Mouse (Mus musculus) embryonic facial prominence, embryonic 15.5 days (tissue): ENCODE results near the gene Vpreb2. TPM values are rescaled to one million over a fixed set of nuclear protein-coding genes. Genes with fewer than 3 reads are reported as not detected.
"Not testable (repeated sequence)": the region's sequence is repeated elsewhere in the genome, so short reads cannot be mapped to it uniquely, and the experiment has no call there.

ENCODE experiments used
- ATAC-seq: fragments of 200-750 bp; cut with Nextera tagmentation; 2 replicates; pipeline ENCODE4 v1.8.0; 2017; ENCODE audit warnings: low read depth, moderate TSS enrichment; ENCODE audit not compliant: insufficient number of reproducible peaks, low FRiP score, low TSS enrichment
- H3K27ac ChIP-seq: fragments of 300-500 bp; sonication (generic); replicated peaks from 2 replicates; pipeline ENCODE4 v1.5.1; 2015; ENCODE audit warnings: mild to moderate bottlenecking, inconsistent platforms
- H3K27me3 ChIP-seq: fragments of 300-500 bp; sonication (generic); 2 replicates; pipeline ENCODE4 v1.6.1; 2015; ENCODE audit warnings: inconsistent platforms
- H3K36me3 ChIP-seq: fragments of 300-500 bp; sonication (generic); 2 replicates; pipeline ENCODE4 v1.6.1; 2015; ENCODE audit warnings: mild to moderate bottlenecking, inconsistent platforms
- H3K4me1 ChIP-seq: fragments of 300-500 bp; sonication (generic); 2 replicates; pipeline ENCODE4 v1.6.1; 2015; ENCODE audit warnings: inconsistent platforms
- H3K4me2 ChIP-seq: fragments of 300-500 bp; sonication (generic); replicated peaks from 2 replicates; pipeline ENCODE4 v1.6.1; 2015; ENCODE audit warnings: mild to moderate bottlenecking, inconsistent platforms
- H3K4me3 ChIP-seq: fragments of 300-500 bp; sonication (generic); replicated peaks from 2 replicates; pipeline ENCODE4 v1.5.1; 2015; ENCODE audit warnings: mild to moderate bottlenecking, inconsistent platforms
- H3K9ac ChIP-seq: fragments of 300-500 bp; sonication (generic); 2 replicates; pipeline ENCODE4 v1.6.1; 2015; ENCODE audit warnings: inconsistent platforms
- H3K9me3 ChIP-seq: fragments of 300-500 bp; sonication (generic); replicated peaks from 2 replicates; pipeline ENCODE4 v1.6.1; 2016; ENCODE audit warnings: inconsistent platforms
- WGBS: fragments of 180-500 bp; shearing (Covaris S2); methylation state at CpG from one replicate; pipeline ENCODE4 v1.1.7; 2015; 5-methylcytosine and 5-hydroxymethylcytosine counted together
- polyA plus RNA-seq: library from polyadenylated mRNA; unstranded; fragments of >200 nt; fragmentation: Nextera tagmentation; extraction: Ambion mirVana; gene quantifications from 2 replicates; pipeline ENCODE4 v1.2.1, GENCODE M21; 2015

Vpreb2 gene
- polyA plus RNA-seq, 1 experiment from 2014 or later = not detected

DNA sequence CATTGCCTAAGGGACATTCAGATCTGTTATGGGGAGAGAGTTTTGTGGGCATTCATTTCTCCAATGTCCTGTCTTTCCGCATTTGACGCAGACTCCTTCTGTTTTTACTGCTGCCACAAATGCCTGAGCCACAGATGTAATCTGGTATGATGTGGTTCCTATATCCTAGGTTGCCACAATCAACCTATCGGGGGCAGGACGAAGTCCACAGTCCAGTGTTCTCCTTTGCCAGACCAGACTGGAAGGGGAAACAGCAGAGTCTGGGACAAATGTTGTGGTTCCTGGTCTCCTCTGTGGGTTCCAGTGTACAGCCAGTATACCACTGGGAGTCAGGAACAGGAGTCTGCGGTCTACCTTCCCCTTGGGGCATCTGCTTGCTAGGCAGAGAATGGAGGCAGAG is 19.4 kb downstream of the Vpreb2 start:
- Histone ChIP-seq H3K4me2 (no peak overlapping the region), H3K4me3 (no peak overlapping the region), H3K27me3 (no peaks in the 10 kb centered on the region), H3K27ac (no peak overlapping the region), H3K9ac (no peak overlapping the region), H3K36me3 (no peaks in the 10 kb centered on the region), H3K4me1 (no peaks in the 10 kb centered on the region), H3K9me3 (no peaks in the 10 kb centered on the region)
- ATAC-seq = no peak
- 88% methylated on average over 5 of the region's 5 CpGs for WGBS

DNA sequence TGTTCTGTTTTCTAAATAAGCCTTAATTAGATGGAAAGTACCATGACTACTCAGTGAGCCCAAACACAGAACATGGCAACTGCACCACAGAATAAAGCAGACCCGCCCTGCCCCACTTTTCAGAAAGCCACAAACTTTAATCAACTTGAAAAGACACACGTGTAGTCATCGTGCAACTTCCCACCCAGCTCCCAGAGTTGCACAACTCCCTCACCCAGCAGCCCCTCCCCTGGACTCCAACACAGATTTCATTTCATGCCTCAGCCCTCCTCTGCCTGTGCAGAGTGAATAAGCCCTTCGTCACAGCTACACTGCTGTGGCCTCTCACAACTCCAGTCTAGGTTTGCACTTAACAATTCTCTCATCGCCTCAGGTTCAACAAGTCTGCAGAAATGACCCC is 24.4 kb downstream of the Vpreb2 start:
- H3K9me3 ChIP-seq = no peaks in the 10 kb centered on the region
- WGBS = 52% methylated on average over 5 of the region's 5 CpGs

DNA sequence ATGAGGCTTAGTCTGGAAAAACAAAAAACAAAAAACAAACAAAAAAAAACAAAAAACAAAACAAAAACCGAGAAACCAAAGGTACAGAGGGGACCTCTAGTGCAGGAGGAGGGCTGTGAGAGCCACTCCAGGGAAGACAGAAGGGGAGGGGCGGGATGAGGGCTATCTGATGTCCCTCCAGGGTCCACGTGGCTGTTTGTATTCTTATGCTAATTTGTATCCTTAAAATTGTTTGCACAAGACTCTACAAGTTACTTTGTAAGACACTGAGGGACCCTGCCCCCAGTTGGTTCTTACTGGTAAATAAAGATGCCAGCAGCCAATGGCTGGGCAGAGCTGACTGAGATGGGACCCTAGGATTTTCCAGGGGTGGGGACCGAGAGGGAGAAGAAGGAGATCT is 26.9 kb downstream of the Vpreb2 start:
- Histone ChIP-seq H3K27ac (no peak overlapping the region), H3K9ac (no peak overlapping the region), H3K27me3 (no peaks in the 10 kb centered on the region), H3K9me3 (no peaks in the 10 kb centered on the region), H3K4me1 (no peaks in the 10 kb centered on the region), H3K36me3 (no peaks in the 10 kb centered on the region), H3K4me2 (no peak overlapping the region), H3K4me3 (no peak overlapping the region)
- ATAC-seq = no peak
- WGBS = 39% methylated on average over 4 of the region's 4 CpGs

More for the DNA sequence above, 24.4 kb downstream of the Vpreb2 start:
- no peaks in the 10 kb centered on the region for H3K36me3 ChIP-seq
- H3K4me3 ChIP-seq = no peak overlapping the region
- no peak overlapping the region for H3K27ac ChIP-seq
- ATAC-seq = no peak
- H3K27me3 ChIP-seq = no peaks in the 10 kb centered on the region
- no peaks in the 10 kb centered on the region for H3K4me1 ChIP-seq
- H3K4me2 ChIP-seq = no peak overlapping the region
- no peak overlapping the region for H3K9ac ChIP-seq

DNA sequence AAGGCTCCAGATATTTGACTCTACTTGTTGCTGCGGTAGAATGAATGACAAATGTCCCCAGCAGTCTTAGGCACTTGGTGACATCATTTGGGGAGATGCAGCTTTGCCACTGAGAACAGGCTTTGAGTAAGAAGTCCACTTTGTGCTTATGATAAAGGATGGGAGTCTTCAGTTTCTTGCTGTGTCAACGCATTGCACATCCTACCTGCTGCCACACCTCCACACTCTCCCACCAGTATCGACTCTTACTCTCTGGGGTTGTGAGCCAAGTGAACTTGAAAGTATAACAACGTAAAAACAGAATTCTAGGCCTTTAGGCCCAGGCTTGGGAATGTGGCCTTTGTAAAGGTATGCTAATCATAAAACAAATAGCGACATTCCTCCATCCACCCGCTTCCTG is 30.9 kb downstream of the Vpreb2 start:
- H3K4me3 ChIP-seq = no peak overlapping the region
- H3K27ac ChIP-seq = no peak overlapping the region
- H3K9ac ChIP-seq = no peak overlapping the region
- H3K4me1 ChIP-seq = no peaks in the 10 kb centered on the region
- WGBS = 71% methylated on average over 6 of the region's 6 CpGs
- no peaks in the 10 kb centered on the region for H3K27me3 ChIP-seq
- no peaks in the 10 kb centered on the region for H3K36me3 ChIP-seq
- no peak for ATAC-seq
- no peak overlapping the region for H3K4me2 ChIP-seq
- no peaks in the 10 kb centered on the region for H3K9me3 ChIP-seq

DNA sequence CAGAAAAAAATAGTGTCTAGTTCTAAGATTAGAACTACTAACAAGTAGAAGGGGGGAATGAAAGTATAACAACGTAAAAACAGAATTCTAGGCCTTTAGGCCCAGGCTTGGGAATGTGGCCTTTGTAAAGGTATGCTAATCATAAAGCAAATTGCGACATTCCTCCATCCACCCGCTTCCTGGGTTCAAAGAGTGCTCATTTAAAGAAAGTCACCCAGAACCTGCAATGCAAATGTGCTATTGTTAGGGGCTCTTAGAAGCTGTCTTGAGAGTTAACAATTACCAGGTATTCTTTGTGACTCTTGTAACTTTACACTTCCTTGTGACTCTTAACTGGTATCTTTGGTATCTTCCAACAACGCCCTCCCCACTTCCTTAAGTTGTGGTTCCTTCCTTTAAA is 36.3 kb downstream of the Vpreb2 start:
- H3K27ac ChIP-seq, H3K4me1 ChIP-seq, H3K27me3 ChIP-seq, H3K36me3 ChIP-seq, H3K9ac ChIP-seq, H3K9me3 ChIP-seq, ATAC-seq, H3K4me3 ChIP-seq, H3K4me2 ChIP-seq: not testable (repeated sequence)
- 52% methylated on average over 4 of the region's 4 CpGs for whole genome bisulfite sequencing

DNA sequence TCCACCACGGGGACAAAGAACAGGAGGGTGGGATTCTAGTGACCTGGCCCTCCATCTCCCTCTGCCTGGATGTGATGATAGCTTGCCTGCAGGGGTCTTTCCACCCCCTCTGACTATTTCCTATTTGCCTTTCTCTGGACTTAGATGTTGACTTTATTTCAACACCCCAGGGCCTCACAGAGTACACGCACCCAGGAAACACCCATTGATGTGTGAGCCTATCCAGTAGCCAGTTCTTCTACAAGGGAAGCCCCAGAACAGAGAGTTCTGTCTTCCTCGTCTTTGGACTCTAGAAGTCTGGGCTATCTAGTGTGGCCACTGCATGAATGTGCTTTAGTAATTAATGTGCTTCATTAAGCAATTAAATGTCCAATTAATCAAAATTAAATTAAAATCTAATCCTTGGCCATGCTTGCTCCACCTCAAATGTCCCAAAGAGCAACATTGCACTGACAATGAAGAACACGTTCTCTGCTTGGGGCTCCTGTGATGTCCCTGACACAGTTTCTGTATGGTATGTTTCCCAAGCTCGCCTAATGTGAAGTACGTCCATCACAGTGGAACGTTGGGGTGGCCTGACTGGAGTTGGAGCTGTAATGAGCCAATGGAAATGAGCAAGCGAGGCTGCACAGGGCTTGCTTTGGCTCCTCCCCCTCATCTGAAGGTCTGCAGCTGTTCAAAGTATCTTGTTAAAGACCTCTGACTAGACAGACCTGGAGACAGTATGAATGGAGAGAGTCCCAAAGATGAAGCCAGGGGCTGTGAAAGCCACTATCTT is 42.7 kb downstream of the Vpreb2 start:
- Histone ChIP-seq H3K4me1 (no peaks in the 10 kb centered on the region), H3K9ac (no peak overlapping the region), H3K27me3 (no peaks in the 10 kb centered on the region), H3K27ac (no peak overlapping the region), H3K36me3 (no peaks in the 10 kb centered on the region), H3K9me3 (no peaks in the 10 kb centered on the region), H3K4me2 (no peak overlapping the region), H3K4me3 (no peak overlapping the region)
- 66% methylated on average over 8 of the region's 8 CpGs for WGBS
- no peak for ATAC-seq

DNA sequence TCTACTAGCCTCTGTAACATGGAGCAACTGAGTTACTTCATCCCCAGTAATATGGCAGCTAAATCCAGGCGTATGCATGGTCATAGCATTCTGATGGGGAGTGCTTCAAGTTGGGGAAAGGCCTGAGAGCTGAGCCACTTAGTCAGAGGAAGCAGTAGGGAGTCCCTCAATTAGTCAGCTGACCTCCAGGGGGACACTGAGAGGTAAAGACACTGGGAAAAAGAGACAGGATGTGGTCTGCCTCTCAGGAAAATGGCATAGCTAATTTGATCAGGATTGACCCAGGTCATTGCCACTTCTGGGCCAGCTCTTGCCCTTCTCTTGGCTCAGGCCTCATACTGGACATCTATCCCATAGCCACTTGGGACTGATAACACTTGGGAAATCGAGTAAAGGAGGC is 47.1 kb downstream of the Vpreb2 start:
- 62% methylated on average over 2 of the region's 2 CpGs for WGBS
- H3K4me2 ChIP-seq = no peak overlapping the region
- no peaks in the 10 kb centered on the region; the same call in 1 of the 2 replicates for H3K27me3 ChIP-seq
- no peaks in the 10 kb centered on the region for H3K4me1 ChIP-seq
- H3K9me3 ChIP-seq = no peaks in the 10 kb centered on the region
- H3K27ac ChIP-seq = no peak overlapping the region
- no peak overlapping the region for H3K9ac ChIP-seq
- H3K4me3 ChIP-seq = no peak overlapping the region
- H3K36me3 ChIP-seq = no peaks in the 10 kb centered on the region
- no peak for ATAC-seq

Other genes with a start within 250 kb of the Vpreb2 start
- gene Med15, start 247.5 kb upstream of the Vpreb2 start, polyA plus RNA-seq = 45.9 and 54.6 TPM in 2 replicates
- gene Klhl22, start 220.8 kb upstream of the Vpreb2 start, polyA plus RNA-seq = 91.5 and 93.4 TPM in 2 replicates
- 40.7 and 43.4 TPM in 2 replicates for gene Scarf2, start 183.1 kb upstream of the Vpreb2 start, polyA plus RNA-seq
- 0.30 and 0.52 TPM in 2 replicates for gene B830017H08Rik, start 147.3 kb upstream of the Vpreb2 start, polyA plus RNA-seq
- gene Car15, start 142.1 kb upstream of the Vpreb2 start, polyA plus RNA-seq = 2.8 and 3.9 TPM in 2 replicates
- 0.22 and 0.29 TPM in 2 replicates for gene Gm20518, start 88.8 kb upstream of the Vpreb2 start, polyA plus RNA-seq
- not detected in 2 replicates for gene Tssk1, start 86.2 kb upstream of the Vpreb2 start, polyA plus RNA-seq
- gene Dgcr2, start 81.9 kb upstream of the Vpreb2 start, polyA plus RNA-seq = 86.0 and 90.2 TPM in 2 replicates
- 0.12 TPM in 1 of 2 replicates, not detected in the other for gene Tssk2, start 81.8 kb upstream of the Vpreb2 start, polyA plus RNA-seq
- gene Ess2, start 69.1 kb upstream of the Vpreb2 start, polyA plus RNA-seq = 35.0 and 40.8 TPM in 2 replicates
- not detected in 2 replicates for gene Gsc2, start 65.4 kb upstream of the Vpreb2 start, polyA plus RNA-seq
- 83.0 and 83.6 TPM in 2 replicates for gene Slc25a1, start 52.2 kb upstream of the Vpreb2 start, polyA plus RNA-seq
- gene Dgcr6, start 72.4 kb downstream of the Vpreb2 start, polyA plus RNA-seq = 108 and 115 TPM in 2 replicates
- gene Prodh, start 109.8 kb downstream of the Vpreb2 start, polyA plus RNA-seq = 11.2 and 11.7 TPM in 2 replicates
- gene Rtn4r, start 147.2 kb downstream of the Vpreb2 start, polyA plus RNA-seq = 7.4 and 7.9 TPM in 2 replicates
- gene Ccdc188, start 237.5 kb downstream of the Vpreb2 start, polyA plus RNA-seq = not detected in 2 replicates